Mouse (Mus musculus) G1E (cell line): ENCODE results near the gene Aars2. TPM values are rescaled to one million over a fixed set of nuclear protein-coding genes. Genes with fewer than 3 reads are reported as not detected.

Experiments used
- ATAC-seq: 2 replicates; pipeline ENCODE4 v1.8.0; 2016; ENCODE audit warnings: mild to moderate bottlenecking; ENCODE audit not compliant: insufficient number of reproducible peaks, poor library complexity, low FRiP score, severe bottlenecking; ENCODE audit errors: extremely low read depth
- DNase-seq: peaks from one replicate; pipeline ENCODE4 v3.0.0; 2012; ENCODE audit warnings: low spot score
- H3K27me3 ChIP-seq: 2 replicates; pipeline ENCODE4 v1.6.1; 2012; ENCODE audit warnings: mild to moderate bottlenecking, low read length, inconsistent platforms; ENCODE audit not compliant: insufficient read depth
- H3K36me3 ChIP-seq: replicated peaks from 2 replicates; pipeline ENCODE3; 2012; ENCODE audit warnings: mild to moderate bottlenecking, inconsistent platforms
- H3K4me1 ChIP-seq: 2 replicates; pipeline ENCODE4 v1.6.1; 2012; ENCODE audit warnings: low read depth, low read length, inconsistent platforms, mixed read lengths; ENCODE audit not compliant: insufficient read depth
- H3K4me3 ChIP-seq: 2 replicates; pipeline ENCODE4 v1.5.1; 2012; ENCODE audit warnings: low read depth, mild to moderate bottlenecking, inconsistent platforms, low read length, moderate library complexity, mixed read lengths
- H3K9me3 ChIP-seq: replicated peaks from 2 replicates; pipeline ENCODE4 v1.6.1; 2012; ENCODE audit warnings: inconsistent platforms
- CTCF ChIP-seq: IDR thresholded peaks from 2 replicates; pipeline ENCODE4 v1.5.1; 2012; ENCODE audit warnings: low read depth, low read length, inconsistent platforms, mixed read lengths
- GATA1 ChIP-seq: IDR thresholded peaks from 2 replicates; pipeline ENCODE4 v1.6.1; 2012; ENCODE audit warnings: borderline replicate concordance, low read length, inconsistent platforms, mixed read lengths
- GATA2 ChIP-seq: IDR thresholded peaks from 2 replicates; pipeline ENCODE4 v1.6.1; 2012; ENCODE audit warnings: low read depth, low read length, inconsistent platforms, borderline replicate concordance
- POLR2AphosphoS5 ChIP-seq: IDR thresholded peaks from 2 replicates; pipeline ENCODE4 v1.6.1; 2012; ENCODE audit warnings: low read depth, low read length, inconsistent platforms; ENCODE audit not compliant: insufficient replicate concordance
- TAL1 ChIP-seq: conservative IDR thresholded peaks from 2 replicates; pipeline ENCODE4 v1.6.1; 2012; ENCODE audit warnings: low read depth, low read length, inconsistent platforms, mixed read lengths
- polyA plus RNA-seq: library from polyadenylated mRNA; stranded (reverse); fragments of >175 nt; gene quantifications from 2 replicates; pipeline ENCODE4 v1.2.3, GENCODE M21; 2012
- total RNA-seq, 2 experiments: library from RNA; stranded (forward) in 1 of 2; stranded (reverse) in 1 of 2; fragments of 200-1000 nt in 1 of 2; fragments of >200 nt in 1 of 2; fragmentation: Nextera tagmentation in 1 of 2; gene quantifications; 2 replicates each; pipeline ENCODE4 v1.2.3; 2014 to 2017

Aars2 gene
- total and polyA plus RNA-seq, 3 experiments, result 6.8 to 34.7 (median 8.7) TPM

DNA sequence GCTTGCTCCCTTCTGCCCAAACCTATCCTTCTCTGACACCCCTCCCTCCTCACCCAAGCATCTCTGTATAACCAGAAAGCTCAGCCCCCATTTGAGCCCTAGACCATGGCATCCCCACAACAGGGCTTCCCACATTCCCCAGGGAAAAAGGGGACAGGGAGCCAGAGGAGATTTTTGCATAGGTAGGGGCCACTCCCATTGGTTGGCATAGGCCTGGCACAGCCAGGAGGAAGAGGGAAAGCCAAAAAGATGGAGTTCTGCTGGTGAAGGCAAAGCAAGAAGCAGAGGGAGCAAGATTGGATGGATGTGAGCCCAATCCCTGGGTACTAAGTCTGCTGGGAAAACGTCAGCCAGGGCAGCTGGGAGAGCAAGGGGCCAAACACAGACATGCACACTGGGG lies 36.5 kb downstream of the Aars2 start:
- TF ChIP-seq GATA1 (no peak), TAL1 (no peak), CTCF (no peak), GATA2 (no peak), POLR2AphosphoS5 (no peak)
- no peak for DNase-seq

DNA sequence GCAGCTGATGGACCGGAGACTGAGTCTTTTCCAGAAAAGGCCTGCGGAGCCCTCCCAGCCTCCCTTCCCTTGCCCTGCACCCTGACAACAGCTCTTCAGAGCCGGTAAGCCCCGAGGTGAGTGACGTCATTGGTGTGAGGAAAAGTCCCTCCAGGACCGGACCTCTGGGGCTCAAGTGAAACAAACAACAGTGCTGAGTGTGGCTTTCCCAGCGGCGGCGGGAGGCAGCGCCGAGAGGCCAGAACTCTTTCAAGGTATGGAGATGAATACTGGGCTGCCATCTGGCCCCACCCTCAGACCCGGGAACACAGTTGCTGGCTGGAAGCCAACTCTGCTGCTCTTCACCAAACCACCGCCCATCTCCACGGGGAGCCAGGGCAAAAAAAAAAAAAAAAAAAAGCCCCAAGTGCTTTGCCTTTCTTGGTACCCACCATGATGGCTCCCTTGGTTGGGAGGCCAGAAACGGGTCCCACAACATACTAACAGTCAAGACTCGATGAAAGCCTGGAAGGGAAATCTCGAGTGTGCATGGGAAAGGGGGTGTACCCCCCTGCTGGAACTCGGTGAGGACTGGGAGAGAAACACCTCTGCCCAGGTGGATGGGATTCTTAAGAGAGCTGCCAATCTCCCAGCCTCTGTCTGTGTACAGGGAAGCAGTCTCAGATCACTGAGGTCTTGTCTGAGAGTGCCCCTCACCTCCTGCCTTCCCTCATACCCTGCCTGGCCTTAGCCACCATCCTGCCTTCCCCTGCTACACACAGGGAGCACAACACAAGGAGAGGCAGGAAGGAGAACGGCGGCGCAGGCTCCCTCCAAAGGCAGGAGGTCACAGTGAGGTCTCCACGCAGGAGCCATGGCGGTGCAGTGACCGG lies 37.6 kb downstream of the Aars2 start:
- Histone ChIP-seq H3K36me3 (no peaks in the 10 kb centered on the region), H3K9me3 (peaks cover 6% of the 10 kb centered on the region; the same call in 1 of the 2 replicates), H3K4me1 (peaks cover 2% of the 10 kb centered on the region; the same call in 1 of the 2 replicates), H3K4me3 (peak overlapping the region; percentile 19), H3K27me3 (peaks cover 57% of the 10 kb centered on the region)
- TF ChIP-seq TAL1 (no peak), GATA1 (no peak), POLR2AphosphoS5 (no peak), CTCF (no peak), GATA2 (no peak)
- DNase-seq (no peak), ATAC-seq (no peak)

More for the DNA sequence above, 36.5 kb downstream of the Aars2 start:
- Histone ChIP-seq H3K27me3 (peaks cover 57% of the 10 kb centered on the region), H3K4me3 (no peak overlapping the region), H3K4me1 (peaks cover 2% of the 10 kb centered on the region; the same call in 1 of the 2 replicates), H3K36me3 (no peaks in the 10 kb centered on the region), H3K9me3 (peaks cover 6% of the 10 kb centered on the region; the same call in 1 of the 2 replicates)
- no peak for ATAC-seq

DNA sequence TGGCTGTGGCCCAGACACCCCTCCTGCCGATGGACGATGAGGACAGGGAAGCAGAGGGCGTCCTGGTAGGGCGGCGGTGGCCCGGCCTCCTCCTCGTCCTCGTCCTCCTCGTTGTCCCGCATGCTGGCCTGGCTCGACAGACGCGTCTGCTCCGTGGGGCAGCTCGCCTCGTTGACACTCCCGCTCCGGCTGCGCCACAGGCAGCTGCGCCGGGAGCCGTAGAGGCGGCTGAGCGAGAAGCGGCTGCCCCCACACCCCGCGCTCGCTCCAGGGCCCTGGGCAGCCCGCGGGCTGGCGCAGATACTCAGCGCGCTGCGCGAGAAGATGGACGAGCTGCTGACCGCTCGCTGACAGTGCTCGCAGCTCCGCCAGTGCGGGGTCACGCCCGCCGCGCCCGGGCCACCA lies 38.2 kb downstream of the Aars2 start:
- no peaks in the 10 kb centered on the region for H3K36me3 ChIP-seq
- no peak for ATAC-seq

DNA sequence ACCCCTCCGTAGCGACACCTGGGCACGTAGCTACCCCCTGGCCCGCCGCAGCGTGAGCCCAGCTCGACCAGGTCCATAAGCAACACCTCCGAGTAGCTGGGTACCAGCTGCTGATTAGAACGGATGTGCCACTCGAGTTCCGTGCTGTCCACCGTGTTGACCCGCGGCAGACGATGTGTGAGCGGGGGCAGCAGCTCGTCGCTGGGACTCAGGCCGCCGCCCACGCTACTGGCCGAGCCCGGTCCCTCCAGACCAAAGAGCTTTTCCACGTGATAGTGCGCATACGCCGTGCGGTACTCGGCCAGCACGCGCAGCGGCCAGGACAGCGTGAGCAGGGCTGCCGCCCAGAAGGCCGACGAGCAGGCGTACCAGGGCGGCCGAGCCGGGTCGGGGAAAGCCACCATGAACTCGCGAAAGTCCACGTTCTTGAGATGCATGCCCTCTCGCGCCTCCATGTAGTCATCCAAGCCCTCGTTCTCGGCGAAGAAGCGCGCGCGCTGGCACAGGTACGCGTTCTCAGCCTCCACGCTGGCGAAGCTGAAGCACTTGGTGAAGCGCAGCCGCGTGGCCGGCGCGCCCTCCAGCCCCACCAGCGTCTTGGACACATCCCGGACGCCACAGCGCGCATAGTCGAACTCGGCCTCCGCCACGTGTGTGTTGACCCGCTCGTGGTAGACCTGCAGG lies 38.8 kb downstream of the Aars2 start:
- no peak for DNase-seq
- Histone ChIP-seq H3K36me3 (no peaks in the 10 kb centered on the region), H3K4me1 (peaks cover 2% of the 10 kb centered on the region; the same call in 1 of the 2 replicates), H3K27me3 (peaks cover 58% of the 10 kb centered on the region), H3K4me3 (no peak overlapping the region), H3K9me3 (peaks cover 6% of the 10 kb centered on the region; the same call in 1 of the 2 replicates)
- TF ChIP-seq GATA1 (no peak), GATA2 (no peak), TAL1 (no peak), POLR2AphosphoS5 (no peak), CTCF (no peak)
- no peak for ATAC-seq

More for the DNA sequence above, 38.2 kb downstream of the Aars2 start:
- DNase-seq, result no peak
- Histone ChIP-seq H3K4me1 (peaks cover 2% of the 10 kb centered on the region; the same call in 1 of the 2 replicates), H3K9me3 (peaks cover 6% of the 10 kb centered on the region; the same call in 1 of the 2 replicates), H3K27me3 (peaks cover 55% of the 10 kb centered on the region), H3K4me3 (peak overlapping the region; percentile 19; the same call in 1 of the 2 replicates)
- TF ChIP-seq TAL1, result no peak
- no peak for TF ChIP-seq POLR2AphosphoS5
- no peak for TF ChIP-seq GATA1
- TF ChIP-seq GATA2, result no peak
- no peak for TF ChIP-seq CTCF

DNA sequence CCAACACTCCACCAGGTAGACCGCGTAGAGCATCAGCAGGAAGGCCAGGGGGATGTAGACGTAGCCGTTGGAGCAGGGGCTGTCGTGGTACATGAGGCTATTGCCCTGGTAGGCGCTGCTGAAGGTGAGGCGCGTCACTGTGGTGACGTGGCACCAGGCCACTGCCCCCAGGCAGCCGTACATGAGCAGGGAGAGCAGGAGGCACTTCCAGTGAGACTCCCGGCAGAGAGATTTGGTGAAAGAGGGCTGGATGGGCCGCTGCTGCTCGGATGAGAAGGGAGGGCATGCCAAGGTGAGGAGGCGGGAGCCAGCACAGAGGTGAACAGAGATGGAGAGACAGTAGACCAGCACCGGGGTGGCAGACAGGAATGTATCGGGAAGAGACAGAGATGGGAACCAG lies 40.3 kb downstream of the Aars2 start:
- peaks cover 5% of the 10 kb centered on the region for H3K4me1 ChIP-seq
- DNase-seq (no peak), ATAC-seq (no peak)
- TF ChIP-seq GATA2 (no peak), POLR2AphosphoS5 (no peak), CTCF (no peak), GATA1 (no peak), TAL1 (no peak)
- peaks cover 6% of the 10 kb centered on the region; the same call in 1 of the 2 replicates for H3K9me3 ChIP-seq
- no peak overlapping the region for H3K4me3 ChIP-seq
- peaks cover 69% of the 10 kb centered on the region for H3K27me3 ChIP-seq
- H3K36me3 ChIP-seq, result no peaks in the 10 kb centered on the region
